Mouse (Mus musculus) heart, adult 2 months (tissue): ENCODE data around the gene Olfr430.

Experiments
- EP300 ChIP-seq: fragments of 200-500 bp; IDR thresholded peaks from 2 replicates; pipeline ENCODE4 v1.6.1; 2011; ENCODE audit warnings: low read depth, low read length, control low read depth; ENCODE audit not compliant: insufficient read depth
- POLR2A ChIP-seq: fragments of 200-500 bp; IDR thresholded peaks from 2 replicates; pipeline ENCODE4 v1.6.1; 2011; ENCODE audit warnings: mild to moderate bottlenecking, low read depth, low read length, control low read depth; ENCODE audit not compliant: insufficient read depth

DNA sequence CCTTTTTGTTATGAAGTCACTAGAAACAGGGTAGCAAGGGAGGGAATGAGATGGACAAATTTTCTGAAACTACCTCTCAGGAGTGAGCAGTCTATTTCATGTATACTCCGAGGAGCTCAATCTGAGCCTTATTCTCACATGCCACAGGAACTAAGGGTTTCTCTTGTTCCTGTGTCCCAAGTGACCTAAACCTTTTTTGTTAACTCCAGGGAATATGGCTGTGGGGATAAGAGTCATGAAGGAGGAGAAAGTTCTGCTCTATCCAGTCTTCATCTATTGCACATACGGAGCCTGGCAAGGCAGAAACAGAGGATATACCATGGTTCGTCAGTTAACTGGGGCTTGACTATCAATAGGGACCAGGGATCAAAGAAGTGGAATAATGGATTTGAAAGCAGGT is at the start of gene Olfr430:
- no peak for TF ChIP-seq EP300
- no peak for TF ChIP-seq POLR2A
